Mouse (Mus musculus): Measurements from ENCODE around the gene Unc5a.

Gene Unc5a

DNA sequence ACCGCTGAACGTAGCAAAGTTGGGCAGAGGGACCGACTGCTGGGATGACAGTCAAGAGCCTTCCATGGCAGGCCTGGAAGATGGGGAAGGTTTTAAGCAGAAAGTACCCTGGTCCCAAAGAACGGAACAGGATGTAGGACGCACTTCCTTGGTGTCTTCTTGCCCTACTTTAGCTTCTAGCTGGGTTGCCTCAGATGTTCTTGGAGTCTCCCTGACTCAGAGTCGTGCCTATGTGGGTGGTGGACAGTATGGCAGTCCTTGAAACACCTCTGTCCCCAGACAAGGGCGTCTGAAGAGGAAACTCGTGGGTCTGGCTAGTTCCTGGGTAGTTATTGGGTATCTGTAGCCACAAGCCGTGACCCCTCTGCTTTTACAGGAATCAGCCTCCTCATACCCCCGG, 52.9 kb downstream of the Unc5a start:
- no peak for DNase-seq (ENCODE audit: extremely low read depth, low read depth)

DNA sequence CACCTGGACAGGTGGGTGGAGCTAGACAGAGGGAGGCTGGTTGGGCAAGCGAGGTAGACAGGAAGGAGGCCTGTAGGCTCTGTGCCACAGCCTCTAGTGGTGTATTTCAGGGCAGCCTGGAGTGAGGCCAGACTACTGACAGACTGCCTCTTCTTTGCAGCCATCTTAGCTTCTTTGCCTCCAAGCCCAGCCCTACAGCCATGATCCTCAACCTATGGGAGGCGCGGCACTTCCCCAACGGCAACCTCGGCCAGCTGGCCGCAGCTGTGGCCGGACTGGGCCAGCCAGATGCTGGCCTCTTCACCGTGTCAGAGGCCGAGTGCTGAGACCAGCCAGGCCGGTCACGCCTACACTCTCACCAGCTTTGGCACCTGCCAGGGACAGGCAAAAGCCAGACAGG, 55.4 kb downstream of the Unc5a start:
- no peak for DNase-seq (ENCODE audit: extremely low read depth, low read depth)

DNA sequence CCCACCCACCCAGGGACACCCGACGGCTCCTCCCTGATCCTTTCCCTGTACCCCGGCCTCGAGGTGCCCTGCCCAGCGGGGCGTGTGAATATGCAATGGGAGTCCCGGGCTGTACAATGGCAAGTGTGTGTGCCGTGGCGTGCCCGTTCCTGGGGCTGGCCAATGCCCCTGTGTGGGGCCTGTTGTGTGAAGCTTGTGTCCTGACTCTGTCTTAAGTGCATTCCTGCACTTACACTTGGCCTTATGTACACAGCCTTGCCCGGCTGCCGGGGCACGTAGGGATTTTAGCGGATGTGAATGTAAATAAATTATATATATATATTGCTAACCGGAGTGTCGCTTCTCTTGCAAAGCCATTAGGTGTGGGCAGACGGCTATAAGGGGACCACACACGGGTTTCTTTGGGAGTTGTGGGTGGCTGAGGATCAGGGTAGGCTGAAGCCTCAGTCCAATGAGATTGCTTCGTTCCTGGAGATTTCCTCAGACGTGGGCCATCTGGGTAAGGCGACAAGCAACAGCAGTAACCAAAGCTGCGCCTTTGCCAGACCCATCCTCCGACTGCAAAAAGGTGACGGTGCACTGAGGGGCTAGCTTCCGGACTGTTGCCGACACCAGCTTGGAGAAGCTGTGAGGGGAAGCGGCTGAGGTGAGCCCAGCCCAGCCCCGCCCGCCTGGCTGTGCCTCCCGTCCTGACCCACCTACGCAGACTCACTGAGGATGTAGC, 56.6 kb downstream of the Unc5a start:
- no peak for DNase-seq (ENCODE audit: extremely low read depth, low read depth)

DNA sequence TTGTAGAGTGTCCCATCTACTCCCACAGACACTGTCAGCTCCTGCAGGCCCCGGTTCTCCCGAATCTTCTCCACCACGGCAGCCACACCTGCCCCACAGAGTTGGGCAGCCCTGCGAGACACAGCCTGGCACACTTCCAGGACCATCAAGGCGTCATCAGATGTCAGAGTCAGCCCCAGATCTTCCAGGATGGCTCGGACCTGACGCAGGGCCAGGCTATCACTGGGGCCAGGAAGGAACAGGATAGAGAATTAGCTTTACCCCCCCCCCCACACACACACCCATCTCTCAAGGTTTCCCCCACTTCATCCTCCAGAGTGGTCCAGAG, 57.2 kb downstream of the Unc5a start:
- DNase-seq (ENCODE audit: extremely low read depth, low read depth): no peak

DNA sequence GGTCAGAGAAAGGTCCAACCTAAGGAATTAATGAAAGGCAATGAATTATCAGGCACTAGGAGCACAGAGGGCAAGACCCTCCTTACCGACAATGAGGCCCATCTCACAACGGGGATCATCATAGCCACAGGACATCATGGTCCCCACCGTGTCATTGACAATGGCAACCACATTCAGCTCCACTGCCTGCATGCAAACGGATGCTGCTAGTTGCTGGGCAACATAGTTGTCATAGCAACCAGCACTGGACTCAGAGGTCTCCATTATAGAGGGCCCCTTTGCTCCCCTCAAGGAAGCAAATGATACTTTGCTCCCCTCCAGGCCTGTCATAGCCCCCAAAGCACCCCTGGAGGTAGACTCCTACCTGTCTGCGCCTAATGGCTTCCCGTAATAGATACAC, 59.4 kb downstream of the Unc5a start:
- DNase-seq (ENCODE audit: extremely low read depth, low read depth): no peak

DNA sequence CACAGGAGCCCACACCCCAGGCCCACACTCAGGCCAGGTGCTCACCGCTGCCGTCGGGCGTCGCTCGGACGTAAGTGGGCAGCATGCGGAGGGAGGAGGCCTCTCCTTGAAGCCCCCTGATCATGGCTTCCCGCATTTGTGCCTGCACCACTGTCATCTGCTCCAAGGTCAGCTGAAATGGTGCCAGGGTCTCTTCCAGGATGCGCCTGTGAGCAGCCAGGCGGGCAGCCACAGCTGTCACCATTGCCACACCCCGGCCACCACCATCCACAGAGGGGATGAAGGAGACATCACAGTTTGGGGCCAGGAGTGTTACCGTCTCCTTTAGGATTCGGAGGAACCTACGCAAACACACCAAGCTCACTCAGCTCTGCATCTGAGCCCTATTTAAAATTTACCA, 61.9 kb downstream of the Unc5a start:
- DNase-seq (ENCODE audit: extremely low read depth, low read depth): no peak

DNA sequence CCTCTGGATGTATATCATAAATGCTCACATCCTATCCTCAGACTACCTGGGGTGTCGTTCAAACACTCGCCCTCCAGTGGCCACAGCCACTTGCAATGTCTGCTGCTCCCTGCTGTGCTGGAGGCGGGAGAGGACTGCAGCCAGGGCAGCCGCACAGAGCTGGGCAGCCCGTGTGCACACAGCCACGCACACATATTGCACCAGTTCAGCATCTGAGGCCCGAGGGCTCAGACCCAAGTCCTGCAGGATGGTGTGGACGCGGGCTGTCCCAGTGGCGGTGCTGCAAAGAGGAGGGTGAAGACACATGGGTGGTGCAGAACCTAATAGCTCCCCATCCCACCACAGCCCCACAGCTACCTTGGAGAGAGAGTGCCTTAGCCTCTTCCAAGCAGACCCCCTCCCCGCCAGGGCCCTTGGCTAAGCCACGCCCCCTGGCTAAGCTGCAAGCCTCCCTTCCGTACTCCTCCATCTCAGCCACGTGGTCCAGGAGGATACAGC, 62.8 kb downstream of the Unc5a start:
- DNase-seq (ENCODE audit: extremely low read depth, low read depth): no peak

DNA sequence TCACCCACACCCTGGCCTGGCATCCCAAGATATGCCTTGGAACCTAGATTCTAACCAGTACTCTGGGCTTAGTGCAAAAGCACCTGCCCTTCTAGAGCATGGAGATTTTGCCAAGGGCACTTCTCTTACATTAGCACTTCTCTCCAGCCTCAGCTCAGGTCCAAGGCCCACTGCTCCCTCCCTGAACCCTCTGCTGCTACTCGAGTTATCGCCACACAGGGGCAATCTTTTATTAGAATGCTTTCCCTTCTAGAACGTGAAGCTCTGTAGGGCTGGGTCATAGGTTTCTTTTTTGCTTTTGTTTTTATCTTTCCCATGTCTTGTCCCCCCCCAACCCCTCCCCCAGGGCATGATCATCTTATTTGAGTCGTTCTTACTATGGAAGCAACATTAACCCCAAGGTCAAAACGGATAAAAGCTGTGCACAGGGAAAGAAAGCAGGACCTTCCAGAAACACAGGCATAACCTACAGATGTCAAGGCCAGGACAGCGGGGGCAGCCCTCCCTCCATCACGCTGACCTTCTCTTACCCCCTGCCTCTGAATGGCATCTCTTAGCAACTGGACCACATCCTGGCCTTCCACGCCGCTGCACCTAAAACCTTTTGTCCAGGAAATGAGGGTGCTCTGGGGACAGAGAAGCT, 64.6 kb downstream of the Unc5a start:
- no peak for DNase-seq (ENCODE audit: extremely low read depth, low read depth)

DNA sequence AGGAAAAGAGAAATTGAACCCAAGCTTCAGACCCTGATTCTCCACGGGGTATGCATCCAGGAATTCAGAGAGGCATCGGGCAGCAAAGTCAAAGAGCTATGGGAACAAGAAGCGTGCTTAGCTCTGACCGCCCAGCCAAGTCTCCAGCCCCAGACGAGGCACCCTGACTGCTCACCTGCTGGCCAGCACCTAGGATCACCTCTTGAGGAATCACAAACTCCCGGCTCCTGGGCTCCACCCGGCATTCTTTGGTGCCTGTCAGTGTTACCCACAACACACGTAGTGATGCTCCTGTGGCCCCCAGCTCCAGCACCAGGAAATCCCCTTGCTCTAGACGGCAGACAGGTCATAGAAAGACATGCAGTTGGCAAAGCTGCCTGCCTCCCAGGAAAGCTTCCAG, 65.2 kb downstream of the Unc5a start:
- DNase-seq (ENCODE audit: extremely low read depth, low read depth): no peak

DNA sequence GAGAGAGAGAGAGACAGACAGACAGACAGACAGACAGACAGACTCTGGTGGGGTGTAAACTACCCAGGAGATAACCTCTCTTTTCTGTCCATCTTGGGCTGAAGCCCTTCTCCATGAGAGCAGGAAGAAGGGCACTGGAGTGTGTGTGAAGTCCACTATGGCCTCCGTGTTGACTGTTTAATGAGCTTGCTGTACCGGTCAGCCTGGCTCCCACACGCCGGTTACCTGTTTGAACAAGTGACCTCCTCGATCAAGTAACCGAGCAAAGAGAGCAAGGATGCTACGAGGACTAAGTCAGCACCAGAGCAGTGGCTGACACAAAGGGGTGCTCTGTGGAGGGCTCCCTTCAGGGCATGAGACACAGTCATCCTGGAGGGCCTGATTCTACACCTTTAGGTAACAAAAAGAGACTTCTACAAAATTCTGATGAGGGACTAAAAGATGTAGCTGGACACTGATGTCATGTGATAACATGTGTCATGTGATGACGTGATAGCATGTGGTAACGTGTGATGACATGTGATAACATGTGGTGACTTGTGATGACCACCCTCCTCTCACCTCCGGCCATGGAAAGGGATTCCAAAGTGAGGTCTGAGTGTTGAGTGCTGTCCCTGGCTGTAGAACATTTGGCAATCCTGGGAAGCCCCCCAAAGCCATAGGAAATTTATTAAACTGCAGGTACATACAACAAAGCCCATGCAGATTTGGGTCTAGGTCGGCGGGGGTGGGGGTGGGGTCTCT, 68.1 kb downstream of the Unc5a start:
- DNase-seq (ENCODE audit: extremely low read depth, low read depth): no peak

DNA sequence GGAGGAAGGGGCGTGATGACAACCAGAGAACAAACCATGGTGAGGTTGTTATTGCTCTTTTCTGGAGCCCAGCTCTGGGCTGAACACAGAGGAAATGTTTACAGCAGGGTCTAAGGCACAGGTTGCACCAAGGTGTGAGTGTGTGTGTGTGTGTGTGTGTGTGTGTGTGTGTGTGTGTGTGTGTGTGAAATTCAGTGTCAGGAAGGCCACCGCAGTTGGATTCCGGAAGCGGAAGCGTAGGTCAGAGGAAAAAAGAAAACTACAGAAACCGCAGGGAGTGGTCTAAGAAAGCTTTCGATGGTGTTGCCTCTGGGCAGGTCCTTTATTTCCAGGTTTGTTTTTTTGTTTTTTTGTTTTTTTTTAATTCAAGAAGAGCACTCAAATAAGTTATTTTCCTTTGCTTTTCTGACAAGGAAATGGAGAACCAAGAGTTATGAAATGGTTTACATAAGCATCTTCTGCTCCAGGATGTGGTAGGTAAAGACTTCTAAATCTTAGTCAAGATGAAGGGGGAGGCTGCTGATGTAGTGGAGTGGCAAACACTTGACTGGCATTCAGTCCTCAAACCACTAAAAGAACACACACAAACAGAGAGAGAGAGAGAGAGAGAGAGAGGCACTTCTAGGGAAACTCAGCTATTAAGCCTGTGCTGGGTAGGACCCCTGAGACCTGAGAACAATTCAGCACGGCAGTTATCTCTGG, 68.8 kb downstream of the Unc5a start:
- DNase-seq (ENCODE audit: extremely low read depth, low read depth): no peak

DNA sequence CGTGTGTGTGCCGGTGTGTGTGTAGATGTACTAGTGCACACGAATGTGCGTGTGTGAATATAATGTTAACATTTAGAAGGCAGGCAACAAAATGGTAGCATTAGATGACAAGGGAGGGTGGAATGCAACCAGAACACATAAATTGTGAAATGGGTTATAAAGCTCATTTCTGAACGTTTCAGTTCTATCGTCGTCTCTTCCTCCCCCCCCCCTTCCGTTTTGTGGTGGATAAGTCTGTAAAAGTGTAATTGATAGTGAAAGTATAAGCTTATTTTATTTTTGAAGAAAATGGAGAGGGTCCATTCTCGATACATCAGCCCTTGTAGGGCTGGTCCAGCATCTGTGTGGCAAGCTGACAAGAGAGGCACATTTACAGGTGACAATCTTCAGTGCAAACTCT, 69.5 kb downstream of the Unc5a start:
- DNase-seq (ENCODE audit: extremely low read depth, low read depth): no peak

DNA sequence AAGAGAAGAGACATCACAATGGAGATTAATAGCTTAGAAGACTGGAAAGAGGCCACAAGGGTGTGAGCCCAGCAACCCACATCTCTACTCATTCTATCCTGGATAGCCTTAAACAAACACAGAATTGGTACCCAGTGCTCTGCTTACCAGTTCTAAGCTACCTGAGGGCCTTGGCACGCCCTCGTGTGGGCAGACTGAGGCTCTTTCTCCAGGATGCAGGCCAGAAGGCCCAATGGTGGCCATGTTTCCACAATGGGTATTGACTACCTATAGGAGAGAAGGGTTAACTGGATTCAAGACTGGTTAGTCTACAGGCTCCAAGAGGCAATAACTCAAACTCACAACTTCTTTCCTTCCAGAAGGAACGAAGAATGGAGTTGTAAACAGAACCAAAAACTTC, 70.0 kb downstream of the Unc5a start:
- no peak for DNase-seq (ENCODE audit: extremely low read depth, low read depth)

DNA sequence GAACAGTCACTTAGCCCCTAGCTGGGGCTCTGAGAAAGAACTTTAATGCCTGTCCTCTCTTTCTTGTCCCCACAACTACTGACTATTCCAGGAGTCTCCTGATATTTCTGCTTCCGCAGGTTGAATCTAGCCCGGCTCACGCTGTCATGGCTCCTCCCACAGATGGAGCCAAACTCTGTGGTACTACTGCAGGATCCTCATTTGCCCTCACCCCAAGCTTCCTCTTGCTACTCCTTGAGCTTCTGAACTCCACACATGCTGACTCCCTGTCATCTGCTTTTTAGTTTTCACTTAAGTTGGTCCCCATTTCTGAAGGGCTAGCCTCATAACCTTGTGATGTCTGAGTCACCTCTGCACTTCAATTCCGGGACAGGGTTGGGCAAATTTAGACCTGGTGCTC, 70.8 kb downstream of the Unc5a start:
- DNase-seq (ENCODE audit: extremely low read depth, low read depth): no peak

DNA sequence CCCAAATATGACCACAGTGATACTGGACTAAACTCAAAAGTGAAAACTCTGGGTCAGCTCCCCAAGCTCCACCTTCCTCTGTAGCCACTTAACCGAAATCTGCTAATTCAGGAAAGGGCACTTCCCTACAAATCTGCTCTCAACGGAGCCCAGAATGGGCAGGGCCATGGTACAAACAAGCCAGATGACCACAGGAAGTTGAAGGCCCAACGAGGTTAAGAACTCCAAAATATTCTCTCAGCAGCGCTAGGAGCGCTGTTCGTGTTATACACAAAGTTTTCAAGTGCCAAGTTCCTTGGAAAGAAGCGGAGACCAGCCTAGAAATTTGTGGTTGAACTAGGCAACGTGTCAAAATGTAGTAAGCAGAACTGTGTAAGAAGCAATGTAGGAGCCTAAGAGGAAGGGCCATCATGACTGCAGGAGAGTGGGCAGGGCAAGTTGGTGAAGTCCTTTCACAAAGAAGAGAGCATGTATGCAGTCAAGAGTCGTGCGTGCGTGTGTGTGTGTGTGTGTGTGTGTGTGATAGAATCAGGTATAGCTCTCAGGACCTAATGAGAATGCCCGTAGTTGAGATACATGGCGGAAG, 72.1 kb downstream of the Unc5a start, which contains the start of gene Hk3:
Gene Hk3 (minus strand): TSS at position 192 of the 586 bp plus-strand sequence.
- no peak for DNase-seq (ENCODE audit: extremely low read depth, low read depth)

DNA sequence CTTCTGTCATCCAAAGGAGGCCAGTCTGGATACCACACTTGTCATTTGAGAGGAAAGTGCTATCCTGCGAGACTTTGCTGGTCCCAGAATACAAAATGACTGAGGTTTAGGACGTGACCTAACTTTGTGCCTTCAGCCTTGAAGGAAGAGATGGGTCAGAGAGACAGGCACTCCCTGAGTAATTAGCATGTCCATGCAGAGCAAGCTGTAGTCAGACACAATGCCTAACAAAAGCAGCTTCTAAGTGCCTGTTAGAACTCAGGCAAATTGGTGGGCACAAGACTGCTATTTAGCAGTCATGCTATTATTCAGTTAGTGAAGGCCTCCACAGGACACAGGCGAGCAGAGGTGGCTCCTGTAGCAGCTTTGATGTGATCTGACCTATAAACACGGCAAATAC, 73.0 kb downstream of the Unc5a start:
- no peak for DNase-seq (ENCODE audit: extremely low read depth, low read depth)

DNA sequence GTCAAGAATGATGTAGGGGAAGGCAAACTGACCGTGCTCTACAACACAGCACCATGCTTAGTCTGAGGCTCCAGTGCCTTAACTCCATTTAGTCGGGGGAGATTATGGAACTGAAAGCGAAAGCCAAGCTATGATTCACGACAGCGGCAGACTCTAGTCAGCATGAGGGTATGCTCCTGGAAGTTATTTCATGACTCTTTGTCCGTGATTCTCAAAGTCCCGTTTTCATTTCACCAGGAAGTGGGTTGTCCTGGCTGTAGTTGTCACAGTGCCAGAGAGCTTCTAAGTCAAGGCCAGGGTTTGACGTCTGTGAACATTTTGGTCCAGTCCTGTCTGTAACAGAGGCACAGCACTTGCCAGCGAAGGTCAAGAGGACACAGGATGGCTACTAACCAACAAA, 73.5 kb downstream of the Unc5a start:
- DNase-seq (ENCODE audit: extremely low read depth, low read depth): no peak

DNA sequence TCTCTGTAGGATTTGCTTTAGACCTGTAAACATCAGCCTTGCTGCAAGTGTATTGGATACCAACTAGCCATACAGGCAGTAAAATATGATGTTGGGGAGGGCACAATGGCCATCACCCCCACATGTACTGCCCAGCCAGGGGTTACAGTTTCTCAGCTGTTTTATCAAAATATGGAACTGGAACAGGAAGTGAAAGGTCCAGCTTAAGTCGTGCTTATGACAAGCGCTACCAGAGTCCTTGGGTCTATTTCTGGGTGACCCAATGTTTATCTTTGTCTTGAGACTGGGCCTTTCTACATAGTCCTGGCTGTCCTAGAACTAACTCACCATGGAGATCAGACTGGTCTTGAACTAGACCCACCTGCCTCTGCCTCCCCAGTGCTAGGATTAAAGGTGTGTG, 75.0 kb downstream of the Unc5a start:
- DNase-seq (ENCODE audit: extremely low read depth, low read depth): no peak

DNA sequence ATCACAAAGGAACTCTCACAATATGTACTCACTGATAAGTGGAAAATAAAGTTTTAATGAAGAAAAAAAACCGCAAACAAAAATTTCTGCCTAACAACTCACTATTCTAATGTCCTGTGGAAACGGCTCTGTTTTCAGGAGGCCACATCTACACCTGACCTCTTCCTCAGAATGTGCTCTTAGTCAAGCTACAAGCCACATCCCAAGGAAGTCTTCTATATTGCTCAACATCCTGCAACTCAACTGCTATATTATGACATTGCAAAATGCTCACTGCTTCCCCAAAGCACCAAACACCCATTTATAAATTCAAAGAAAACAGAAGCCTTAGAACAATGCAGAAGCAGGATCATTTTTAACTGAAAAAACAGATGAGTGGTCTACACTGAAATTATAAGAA, 90.8 kb downstream of the Unc5a start:
- DNase-seq (ENCODE audit: extremely low read depth, low read depth): no peak

DNA sequence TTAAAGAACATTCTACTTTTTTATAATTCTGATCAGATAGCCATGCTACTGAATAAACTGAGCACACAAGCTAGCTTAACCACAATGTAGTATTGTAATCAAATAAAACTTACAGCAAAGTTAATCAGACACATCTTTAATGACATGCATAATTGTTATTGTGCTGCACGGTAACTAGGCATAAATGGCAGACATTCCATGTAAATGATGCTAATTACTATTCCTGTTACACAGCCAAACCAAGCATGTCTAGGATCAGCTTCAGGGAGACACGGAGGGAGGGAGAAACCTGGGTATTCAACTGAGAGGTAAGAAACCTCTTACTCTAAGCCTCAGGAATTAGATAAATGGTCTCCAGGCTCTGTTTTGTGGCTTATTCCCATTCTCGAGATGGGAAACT, 98.5 kb downstream of the Unc5a start:
- DNase-seq (ENCODE audit: extremely low read depth, low read depth): no peak
